Mouse (Mus musculus) heart, postnatal 25 days (tissue): ENCODE data around the gene Irak2. TPM values are rescaled to one million over a fixed set of nuclear protein-coding genes. Genes with fewer than 3 reads are reported as not detected.
A peak's percentile ranks its signal among the peaks of the same experiment; 100 is the strongest.
"Not testable (repeated sequence)": the region's sequence is repeated elsewhere in the genome, so short reads cannot be mapped to it uniquely, and the experiment has no call there.

Source experiments
- DNase-seq: peaks from one replicate; pipeline ENCODE4 v3.0.0; 2022; ENCODE audit warnings: low spot score
- intact Hi-C: fragments of 180-260 bp; cut with DNase I; formaldehyde crosslinking; loops from one replicate; pipeline ENCODE4 v1.15.1; 2025
- total RNA-seq, 2 experiments: library from RNA; stranded (reverse); gene quantifications; 2 replicates each; pipeline ENCODE4 v1.2.3; 2021

Gene Irak2
- total RNA-seq, 2 experiments from 2014 or later, result 9.7 to 10.6 TPM

DNA sequence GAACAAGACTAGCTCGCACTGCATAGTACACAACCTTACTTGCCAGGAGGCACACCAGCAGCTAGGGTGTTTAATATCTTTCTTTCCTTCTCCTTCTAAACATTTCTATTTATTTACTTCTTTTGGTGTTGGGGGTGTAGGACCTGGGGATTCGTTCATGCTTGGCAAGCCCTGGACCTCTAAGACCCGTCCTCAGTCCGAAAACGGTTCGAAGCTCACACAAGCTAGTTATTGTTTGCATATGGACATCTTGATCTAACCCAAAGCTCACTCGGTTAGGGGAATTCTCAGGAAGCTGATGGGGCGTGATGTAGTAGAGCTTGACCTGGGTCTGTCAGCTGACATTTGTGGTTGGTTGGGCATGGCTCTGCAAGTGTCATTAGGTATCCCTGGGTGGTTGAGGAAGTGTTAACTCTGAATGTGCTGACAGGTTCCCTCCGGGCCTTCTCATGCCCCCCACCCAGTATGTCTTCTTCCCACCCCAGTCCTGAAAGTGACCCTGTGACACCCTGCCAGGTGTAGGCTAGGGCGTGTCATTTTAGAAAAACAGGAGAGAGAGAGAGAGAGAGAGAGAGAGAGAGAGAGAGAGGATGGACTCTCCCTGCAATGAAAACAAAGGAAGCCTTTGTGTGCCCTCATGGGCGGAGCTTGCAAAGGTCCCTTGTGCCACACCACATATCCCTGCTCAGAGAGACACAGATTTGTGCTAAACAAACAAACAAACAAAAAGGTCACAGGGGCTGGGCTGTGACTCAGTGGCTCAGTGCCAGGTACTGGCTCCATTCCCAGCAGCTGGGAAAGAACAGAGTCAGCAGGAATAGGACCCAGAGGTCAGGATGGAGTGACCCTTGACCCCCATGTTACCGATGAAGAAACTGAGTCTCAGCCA, 23.3 kb downstream of the Irak2 start:
- DNase-seq, result no peak

DNA sequence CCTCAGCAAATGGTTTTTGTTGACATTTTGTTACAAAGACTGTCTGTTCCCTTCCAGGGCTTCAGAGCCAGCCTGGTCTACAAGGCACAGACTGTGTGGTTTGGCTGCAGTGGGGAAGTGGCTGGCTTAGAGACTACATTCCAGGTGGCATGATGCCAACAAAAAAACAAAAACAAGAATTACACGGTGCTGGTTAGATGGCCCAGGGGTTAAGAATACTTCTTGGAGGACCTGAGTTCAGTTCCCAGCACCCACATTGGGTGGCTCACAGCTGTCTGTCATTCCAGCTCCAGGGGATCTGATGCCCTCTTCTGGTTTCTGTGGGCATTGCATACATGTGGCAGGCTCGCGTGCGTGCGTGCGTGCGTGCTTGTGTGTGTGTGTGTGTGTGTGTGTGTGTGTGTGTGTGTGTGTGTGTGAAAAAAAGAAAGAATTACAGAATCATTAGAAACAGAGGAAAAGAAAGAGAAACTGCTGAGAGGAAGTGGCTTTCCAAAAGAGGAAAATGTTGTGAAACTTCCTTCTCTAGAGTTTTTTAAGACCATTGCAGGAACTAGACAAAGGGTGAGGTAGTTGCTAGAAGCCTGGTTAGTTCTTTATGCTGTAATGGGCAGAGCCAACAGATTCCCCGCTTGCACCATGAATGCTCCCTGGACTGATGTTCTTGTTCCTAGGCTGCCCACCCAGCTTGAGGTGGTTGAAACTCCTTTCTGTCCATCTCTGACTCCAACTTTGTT, 24.9 kb downstream of the Irak2 start:
- no peak for DNase-seq

More for the DNA sequence above, 23.3 kb downstream of the Irak2 start:
- intact Hi-C loops, result no loop called here

DNA sequence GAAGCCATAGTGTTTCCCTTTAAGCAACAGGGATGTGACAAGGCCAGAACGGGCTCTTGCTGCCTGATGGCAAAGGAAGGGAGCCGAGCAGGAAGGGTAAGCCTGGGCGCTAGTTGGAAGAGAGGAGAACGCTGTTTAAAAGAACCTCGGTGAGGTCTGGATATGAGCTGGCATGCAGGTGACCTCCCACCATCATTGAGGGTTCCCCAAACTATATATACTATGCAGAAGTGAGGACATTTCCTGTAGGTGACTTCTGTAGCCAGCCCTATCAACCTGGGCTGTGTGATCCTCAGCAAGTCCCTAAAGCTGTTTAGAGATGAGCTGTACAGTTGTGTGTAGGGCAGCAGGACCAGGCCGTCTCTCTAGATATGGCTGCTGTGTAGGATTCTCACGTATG, 26.0 kb downstream of the Irak2 start:
- intact Hi-C loops, result no loop called here

More for the DNA sequence above, 24.9 kb downstream of the Irak2 start:
- intact Hi-C loops, result no loop called here

DNA sequence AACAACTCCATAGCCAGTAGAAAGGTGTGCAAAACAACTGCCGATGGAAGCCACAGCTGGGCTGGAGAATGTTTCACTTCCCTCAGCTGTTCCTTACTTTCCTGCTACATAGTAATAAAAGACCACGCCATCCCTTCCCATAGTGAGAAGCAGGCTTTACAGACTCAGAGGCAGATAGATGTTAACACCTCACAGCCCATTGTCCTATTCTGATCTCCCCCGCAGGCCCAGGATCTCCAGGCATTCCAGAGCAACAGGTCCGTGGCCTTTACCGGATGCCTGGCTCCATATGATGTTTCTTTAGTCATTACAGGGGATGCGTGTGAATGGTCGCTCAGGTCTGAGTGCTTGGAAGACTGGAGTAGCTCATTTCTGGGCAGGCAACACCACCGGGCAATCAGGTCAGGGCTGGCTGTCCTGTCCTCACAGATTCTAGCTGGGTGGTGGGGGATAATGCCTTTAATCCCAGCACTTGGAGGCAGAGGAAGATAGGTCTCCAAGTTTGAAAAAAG, 29.4 kb downstream of the Irak2 start:
- intact Hi-C loops, result loop anchor here (2.0 kb wide), 1 partner anchor 29 kb away; the partner anchor contains the start of gene Irak2
- no peak for DNase-seq

More for the DNA sequence above, 26.0 kb downstream of the Irak2 start:
- no peak for DNase-seq

DNA sequence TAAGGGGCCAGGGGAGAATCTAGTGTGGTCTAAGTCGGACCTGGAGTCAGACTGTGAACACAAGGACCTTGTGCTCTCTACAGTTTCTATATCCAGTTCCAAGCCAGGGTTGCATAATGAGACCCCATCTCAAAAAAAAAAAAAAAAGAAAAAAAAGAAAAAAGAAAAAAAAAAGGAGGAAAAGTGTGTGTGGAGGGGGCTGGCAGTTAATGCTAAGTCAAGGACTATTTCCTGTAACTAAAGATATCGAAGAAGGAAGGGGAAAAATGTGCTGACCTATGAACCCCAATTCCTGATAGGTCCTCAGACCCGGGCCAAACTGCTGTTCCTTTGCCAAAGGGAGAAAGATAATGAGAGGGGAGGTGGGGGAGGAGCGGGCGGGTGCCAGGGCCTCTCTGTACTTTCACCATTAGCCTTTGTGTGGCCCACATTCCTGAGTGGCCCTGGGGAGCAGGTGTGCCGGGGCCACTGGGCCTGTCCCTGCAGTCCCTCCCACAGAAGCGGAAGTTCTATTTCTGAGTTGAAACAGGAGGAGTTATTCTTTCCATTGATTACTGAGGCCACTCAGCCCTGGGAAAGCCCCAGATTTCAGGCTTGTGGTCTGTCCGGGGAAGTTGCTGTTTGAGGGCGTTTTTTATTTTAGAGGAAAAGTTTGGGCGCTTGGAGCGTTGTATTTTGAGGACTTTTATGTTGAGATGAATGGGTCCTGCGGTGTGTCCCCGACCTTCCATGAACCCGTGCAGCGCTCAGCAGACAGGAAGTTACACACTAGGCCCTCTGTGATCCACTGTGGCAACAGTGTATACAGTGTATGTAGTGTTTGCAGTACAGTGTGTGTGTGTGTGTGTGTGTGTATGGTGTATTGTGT, 30.3 kb downstream of the Irak2 start:
- peak; percentile 74 for DNase-seq
- intact Hi-C loops, result loop anchor here (2.0 kb wide), 1 partner anchor 30 kb away; the partner anchor contains the start of gene Irak2

DNA sequence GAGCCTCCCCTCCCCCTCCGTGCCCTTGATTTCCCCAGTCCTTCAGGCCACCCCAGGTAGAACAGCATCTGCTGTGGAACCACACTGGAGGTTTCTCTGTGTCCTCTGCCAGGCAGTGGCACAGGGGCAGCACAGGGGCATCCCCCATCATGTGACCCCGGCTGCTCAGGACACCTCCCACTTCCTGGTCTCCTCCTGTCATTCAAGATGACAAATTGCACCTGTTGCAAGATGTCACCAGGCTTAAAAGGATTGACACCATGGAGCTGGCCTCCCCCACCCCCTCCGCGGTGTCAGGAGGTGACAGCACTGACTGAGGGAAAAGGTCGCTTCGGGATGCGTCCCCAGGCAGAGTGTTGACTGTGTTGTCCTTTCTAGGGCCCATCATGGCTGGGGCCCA, 31.6 kb downstream of the Irak2 start:
- no peak for DNase-seq
- intact Hi-C loops, result loop anchor here (2.0 kb wide), 1 partner anchor 31 kb away; the partner anchor contains the start of gene Irak2

DNA sequence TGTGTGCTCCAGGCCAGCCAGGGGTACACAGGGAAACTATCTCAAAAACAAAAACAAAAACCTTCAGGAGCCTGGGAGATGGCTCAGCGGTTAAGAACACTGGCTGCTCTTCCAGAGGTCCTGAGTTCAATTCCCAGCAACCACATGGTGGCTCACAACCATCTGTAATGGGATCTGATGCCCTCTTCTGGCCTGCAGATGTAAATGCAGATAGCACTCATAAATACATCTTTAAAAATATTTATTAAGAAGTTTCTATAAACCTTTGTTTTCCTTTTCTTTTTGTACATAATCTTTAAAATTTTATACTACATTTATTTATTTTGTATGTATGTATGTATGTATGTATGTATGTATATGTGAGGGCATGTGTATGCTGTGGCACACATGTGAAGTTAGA, 33.8 kb downstream of the Irak2 start:
- DNase-seq, intact Hi-C loops: not testable (repeated sequence)

DNA sequence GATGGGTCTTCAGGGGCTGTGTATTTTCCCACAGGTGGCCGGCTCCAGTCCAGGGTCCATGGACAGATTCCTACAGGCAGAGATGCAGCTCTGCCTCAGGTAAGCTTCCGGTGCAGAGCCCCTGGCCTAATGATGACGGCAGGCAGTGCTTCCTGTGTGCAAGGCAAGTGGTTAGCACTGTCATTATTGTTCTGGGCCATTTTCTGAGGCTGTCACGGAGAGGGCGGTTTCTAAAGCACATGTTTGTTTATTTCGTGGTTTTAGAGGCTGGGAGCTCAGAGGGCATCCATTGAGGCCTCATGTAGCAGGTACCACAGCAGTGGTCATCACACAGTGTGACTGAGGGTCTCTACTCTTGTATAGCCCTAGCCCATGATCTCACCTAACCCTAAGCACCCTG, 34.7 kb downstream of the Irak2 start:
- intact Hi-C loops, result no loop called here
- DNase-seq, result no peak

DNA sequence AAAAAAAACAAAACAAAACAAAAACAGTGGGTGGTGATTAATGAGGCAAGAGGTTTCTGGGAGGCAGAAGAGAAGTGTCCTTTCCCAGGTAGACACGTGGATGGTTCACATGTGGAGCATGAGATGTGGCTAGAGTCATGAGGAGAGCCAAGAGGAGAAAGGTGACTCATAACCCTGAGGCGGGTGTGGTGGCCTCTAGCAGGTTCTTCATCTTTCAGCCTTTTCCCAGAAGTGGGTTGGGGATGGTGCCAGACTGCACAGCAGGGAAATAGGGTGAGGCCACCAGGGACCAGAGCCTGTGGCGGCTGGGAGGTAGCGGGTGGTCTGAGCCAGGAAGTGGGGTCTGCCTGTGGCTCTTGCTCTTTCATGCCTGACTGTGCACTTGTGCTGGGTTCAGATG, 37.0 kb downstream of the Irak2 start:
- DNase-seq, result no peak
- intact Hi-C loops, result no loop called here

DNA sequence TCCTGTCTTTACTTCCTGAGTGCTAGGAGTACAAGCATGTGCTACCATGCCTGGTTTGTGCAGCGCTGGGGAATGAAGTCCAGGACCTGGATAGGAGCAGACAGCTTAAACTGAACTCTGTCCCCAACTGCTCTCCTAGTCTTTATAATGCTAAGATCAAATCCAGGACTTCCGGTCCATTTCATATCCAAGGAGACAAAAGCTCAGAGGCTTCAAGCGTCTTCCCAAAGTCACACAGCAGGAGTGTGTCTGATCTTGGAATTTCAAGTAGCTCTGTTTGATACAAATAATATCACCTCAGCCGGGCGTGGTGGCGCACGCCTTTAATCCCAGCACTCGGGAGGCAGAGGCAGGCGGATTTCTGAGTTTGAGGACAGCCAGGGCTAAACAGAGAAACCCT, 37.7 kb downstream of the Irak2 start:
- DNase-seq, result no peak
- intact Hi-C loops, result no loop called here

DNA sequence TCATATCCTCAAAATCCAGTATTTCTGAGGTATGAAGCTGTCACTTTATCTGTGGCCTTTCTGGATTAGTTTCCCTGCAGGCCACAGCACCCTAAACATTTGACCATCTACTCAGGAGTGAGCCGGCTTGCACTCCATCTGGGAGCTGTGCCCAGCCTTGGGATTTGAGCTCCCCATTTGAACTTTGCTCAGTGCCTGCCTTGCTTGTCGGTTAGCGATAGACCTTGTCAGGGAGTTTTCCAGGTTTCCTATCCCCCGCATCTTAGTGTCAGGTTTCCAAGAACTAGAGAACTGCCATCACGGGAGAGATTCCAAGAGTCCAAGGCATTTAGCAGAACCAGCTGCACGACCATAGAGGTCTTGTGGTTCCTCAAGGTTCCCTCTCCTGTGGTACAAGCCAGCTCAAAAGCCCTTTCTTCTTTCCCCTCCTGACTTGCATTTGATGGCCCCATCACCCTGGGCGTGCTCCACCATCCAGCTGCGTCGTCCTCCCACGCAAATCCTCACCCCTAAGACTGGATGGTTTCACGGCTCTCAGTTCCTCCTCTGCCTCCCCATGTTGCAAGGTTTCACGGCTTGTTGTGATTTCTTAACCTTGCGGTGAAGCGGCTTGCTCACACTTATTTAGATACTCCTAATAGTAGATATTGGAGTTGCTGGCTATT, 38.9 kb downstream of the Irak2 start:
- DNase-seq, result no peak
- intact Hi-C loops, result no loop called here

DNA sequence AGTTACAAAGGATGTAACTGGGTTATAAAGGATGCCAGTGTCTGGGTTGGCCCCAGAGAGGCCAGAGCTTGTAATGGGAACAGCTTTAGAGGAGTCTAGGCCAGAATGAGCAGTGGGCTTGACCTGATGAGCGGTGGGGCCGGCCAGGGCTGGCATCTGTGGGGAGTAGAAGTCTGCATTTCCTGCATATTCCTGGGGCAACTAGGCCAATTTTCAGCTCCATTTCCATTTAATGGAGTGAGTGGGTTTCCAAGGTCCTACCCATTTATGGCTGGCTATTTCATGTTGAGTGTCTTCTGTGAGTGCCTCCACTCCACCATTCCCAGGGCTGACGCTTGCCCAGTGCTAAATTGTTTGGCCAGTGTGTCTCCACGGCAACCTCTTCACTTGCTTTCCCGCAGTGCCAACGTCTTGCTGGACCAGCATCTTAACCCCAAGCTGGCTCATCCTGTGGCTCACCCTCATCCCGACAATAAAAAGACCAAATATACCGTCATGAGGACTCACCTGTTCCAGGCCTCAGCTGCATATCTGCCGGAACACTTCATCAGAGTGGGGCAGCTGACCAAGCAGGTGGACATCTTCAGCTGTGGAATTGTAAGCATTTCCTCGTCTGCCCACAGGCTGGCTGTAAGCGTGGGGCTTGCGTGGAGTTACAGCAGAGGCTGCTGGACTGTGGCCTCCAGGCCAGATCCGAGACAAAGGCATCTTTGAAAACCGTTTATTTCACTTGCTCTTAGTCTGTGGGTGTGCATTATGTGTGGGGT, 40.2 kb downstream of the Irak2 start:
- DNase-seq, result no peak

DNA sequence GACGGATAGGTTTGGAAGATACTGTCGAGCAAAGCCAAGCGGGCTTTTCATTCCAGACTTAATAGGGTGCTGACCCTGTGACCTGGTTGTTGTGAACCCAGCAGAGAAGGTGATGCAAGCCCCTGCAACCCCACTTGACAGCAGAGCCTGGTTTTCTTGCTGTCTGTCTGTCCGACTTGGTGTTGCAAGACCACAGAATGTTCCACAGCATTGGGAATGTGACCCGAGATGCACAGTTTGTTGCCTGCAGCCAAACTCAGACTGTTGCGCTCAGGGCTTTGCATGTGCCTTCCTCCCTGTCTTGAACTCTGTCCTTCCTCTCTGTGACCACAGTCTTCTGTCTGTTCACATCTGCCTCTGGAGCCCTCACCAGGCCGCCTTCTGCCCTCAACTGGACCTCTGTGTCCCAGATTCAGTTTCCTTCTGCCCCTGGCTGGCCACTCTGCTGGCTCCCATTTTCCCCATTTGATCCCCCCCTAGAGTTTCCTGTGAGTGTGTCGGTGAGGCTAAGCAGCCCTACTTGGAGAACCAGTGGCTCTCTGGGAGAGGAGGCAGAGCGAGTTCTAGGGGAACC, 41.8 kb downstream of the Irak2 start:
- DNase-seq, result no peak
- intact Hi-C loops, result no loop called here

More for the DNA sequence above, 40.2 kb downstream of the Irak2 start:
- intact Hi-C loops, result no loop called here

DNA sequence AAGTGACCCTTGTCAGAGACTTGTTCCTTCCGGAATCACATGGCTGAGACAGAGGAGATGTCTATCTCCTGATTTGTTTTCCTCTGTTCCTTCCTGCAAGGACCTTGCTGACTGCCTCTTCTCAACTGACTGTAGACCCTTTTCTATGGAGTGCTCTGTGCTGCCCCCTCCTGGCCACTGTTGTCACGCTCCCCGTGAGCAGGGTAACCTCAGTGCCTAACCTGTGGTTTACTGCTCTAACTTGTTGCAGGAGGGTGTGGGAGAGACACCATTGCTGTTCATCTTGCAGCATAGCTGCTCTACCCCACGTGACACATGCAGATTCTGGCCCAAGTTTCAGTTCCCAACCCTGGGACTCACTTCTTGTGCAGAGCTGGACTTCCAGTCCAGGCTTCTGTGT, 43.0 kb downstream of the Irak2 start:
- intact Hi-C loops, result loop anchor here (1.0 kb wide), 1 partner anchor 43 kb away; the partner anchor contains the start of gene Irak2
- DNase-seq, result peak; percentile 64

DNA sequence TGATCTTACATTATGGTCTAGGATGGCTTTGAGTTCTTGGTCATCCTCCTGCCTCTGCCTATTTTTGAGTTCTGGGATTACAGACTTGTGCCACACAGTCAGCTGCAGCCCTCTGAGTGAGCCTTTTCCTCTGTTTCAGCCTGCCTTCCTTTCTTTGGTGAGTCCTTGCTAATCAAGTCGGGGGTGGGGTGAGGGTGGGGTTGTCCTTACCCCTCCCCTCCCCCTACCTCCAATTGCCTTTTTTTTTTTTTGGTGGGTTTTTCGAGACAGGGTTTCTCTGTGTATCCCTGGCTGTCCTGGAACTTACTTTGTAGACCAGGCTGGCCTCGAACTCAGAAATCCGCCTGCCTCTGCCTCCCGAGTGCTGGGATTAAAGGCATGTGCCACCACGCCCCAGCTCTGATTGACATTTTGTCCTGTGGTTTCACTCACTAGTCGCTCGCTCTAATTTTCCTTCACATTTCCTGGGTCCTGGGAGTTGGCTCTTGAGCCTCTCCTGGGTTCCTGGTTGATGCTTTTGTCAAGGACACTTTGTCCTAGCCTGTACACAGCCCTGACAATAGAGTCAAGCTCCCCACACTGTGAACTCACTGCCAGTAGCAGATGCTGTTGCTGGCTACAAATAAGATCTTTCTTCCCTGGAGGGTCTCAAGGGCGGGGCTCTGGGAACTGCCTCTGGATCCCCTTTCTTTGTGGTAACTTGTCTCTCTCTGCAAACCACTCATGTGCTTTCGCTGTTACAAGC, 45.0 kb downstream of the Irak2 start:
- intact Hi-C loops, result no loop called here
- DNase-seq, result no peak

DNA sequence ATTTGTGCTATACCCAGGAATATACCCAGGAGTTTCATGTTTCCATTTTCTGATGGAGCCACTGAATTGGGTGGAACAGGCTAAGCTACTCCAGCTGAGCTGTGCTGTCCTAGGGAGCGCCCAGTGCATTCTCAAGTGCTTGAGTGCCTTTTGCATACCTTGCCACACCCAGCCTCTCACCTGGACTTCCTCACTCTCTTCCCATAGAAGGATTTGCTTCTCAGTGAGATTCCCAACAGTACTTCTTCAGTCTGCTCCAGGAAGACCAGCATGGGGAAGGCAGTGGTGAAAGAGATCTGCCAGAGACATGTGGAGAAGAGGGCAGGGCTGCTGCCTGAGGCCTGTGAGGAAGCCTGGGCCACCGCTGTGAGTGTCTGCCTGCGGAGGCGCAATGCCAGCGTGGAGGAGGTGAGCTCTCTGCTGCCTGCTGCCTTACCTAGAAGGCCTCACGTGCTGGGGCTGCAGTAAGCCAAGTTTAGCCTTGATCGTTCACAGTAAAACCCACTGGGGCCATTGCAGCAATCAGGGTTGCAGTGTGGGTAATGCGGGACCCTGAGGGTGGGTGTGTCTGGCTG, 48.4 kb downstream of the Irak2 start:
- intact Hi-C loops, result no loop called here
- DNase-seq, result no peak

DNA sequence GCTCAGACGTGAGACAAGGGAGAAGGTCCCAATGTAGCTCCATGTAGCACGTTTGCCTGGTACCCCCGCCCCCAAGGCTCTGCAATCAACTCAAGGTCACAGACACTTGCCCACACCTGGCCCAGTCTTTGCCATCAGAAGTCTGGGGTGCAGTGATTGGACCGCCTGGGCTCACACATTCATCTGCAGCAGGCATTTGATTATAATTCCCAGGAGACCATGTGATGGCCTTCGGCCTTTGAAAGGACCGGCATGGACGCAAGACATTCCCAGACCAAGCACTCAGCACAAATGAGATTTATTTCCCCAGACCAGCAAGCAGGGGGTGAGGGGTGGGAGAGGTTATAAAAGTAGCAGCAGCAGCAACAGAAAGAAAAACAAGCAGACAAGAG, 51.7 kb downstream of the Irak2 start:
- no peak for DNase-seq
- intact Hi-C loops, result loop anchor here (10.0 kb wide), 1 partner anchor 205 kb away; the partner anchor contains the start of gene Creld1
